Mouse (Mus musculus): Measurements from ENCODE around the gene 1700067K01Rik. TPM values are rescaled to one million over a fixed set of nuclear protein-coding genes. Genes with fewer than 3 reads are reported as not detected.

Gene 1700067K01Rik
- total and polyA plus RNA-seq, 3 experiments: 0.53 to 0.69 TPM; not detected in 1

GRCm38 (mm10) chr8:83974521-83974920 is 26.8 kb upstream of the 1700067K01Rik start:
- Histone ChIP-seq H3K79me2 (ENCODE audit: control insufficient read depth, insufficient read depth, low read length, poor library complexity) (peaks cover 8% of the 10 kb centered on the region), H3K9ac (ENCODE audit: control insufficient read depth, low read depth, low read length, poor library complexity, severe bottlenecking) (no peak overlapping the region), H3K4me1 (ENCODE audit: control insufficient read depth in 1 of 2, insufficient read depth in 2 of 2, low read length in 2 of 2) (peaks cover 2 to 9% of the 10 kb centered on the region in 2 experiments; a peak in 2 of 4 replicates), H3K36me3 (ENCODE audit: control insufficient read depth in 1 of 2, insufficient read depth in 2 of 2, low read length in 2 of 2) (no peaks in the 10 kb centered on the region; a peak in 2 of 4 replicates), H3K27ac (ENCODE audit: control insufficient read depth, low read depth, low read length) (no peak overlapping the region), H3K9me3 (replicated peaks; ENCODE audit: insufficient read depth, low read length) (no peaks in the 10 kb centered on the region), H3K4me3 (ENCODE audit: control insufficient read depth in 1 of 2, insufficient read depth in 1 of 2, low read depth in 2 of 2, low read length in 2 of 2) (no peak overlapping the region), H3K27me3 (ENCODE audit: control insufficient read depth in 1 of 2, insufficient read depth in 2 of 2, low read length in 2 of 2) (no peaks in the 10 kb centered on the region)
- no peak for DNase-seq (ENCODE audit: low read depth, low spot score)
- TF ChIP-seq USF2 (IDR thresholded peaks at IDR 0.05; ENCODE audit: borderline replicate concordance in 1 of 2, insufficient read depth in 1 of 2, low read depth in 1 of 2, low read length in 2 of 2): no peak
- TF ChIP-seq POLR2AphosphoS5 (IDR thresholded peaks at IDR 0.05; ENCODE audit: borderline replicate concordance, low read depth, low read length): no peak
- no peak for TF ChIP-seq E2F4 (IDR thresholded peaks at IDR 0.05; ENCODE audit: borderline replicate concordance, low read depth, low read length)
- no peak for TF ChIP-seq TCF12 (IDR thresholded peaks at IDR 0.05; ENCODE audit: low read depth, low read length)
- no peak for TF ChIP-seq ETS1 (IDR thresholded peaks at IDR 0.05; ENCODE audit: low read depth, low read length)
- no peak for TF ChIP-seq USF1 (IDR thresholded peaks at IDR 0.05; ENCODE audit: low read depth, low read length)
- TF ChIP-seq SMC3 (IDR thresholded peaks at IDR 0.05; ENCODE audit: low read depth, low read length): no peak
- TF ChIP-seq MYC (IDR thresholded peaks at IDR 0.05; ENCODE audit: low read depth, low read length): no peak
- no peak for TF ChIP-seq MAZ (IDR thresholded peaks at IDR 0.05; ENCODE audit: low read depth, low read length)
- no peak for TF ChIP-seq MEF2A (IDR thresholded peaks at IDR 0.05; ENCODE audit: extremely low read depth, insufficient replicate concordance, low read depth, low read length, poor library complexity, severe bottlenecking)
- TF ChIP-seq POLR2AphosphoS2 (IDR thresholded peaks at IDR 0.05; ENCODE audit: low read length): no peak
- no peak for TF ChIP-seq NELFE (IDR thresholded peaks at IDR 0.05; ENCODE audit: low read depth, low read length)

GRCm38 (mm10) chr8:83976101-83976630 is 25.1 kb upstream of the 1700067K01Rik start:
- Histone ChIP-seq H3K36me3 (ENCODE audit: control insufficient read depth in 1 of 2, insufficient read depth in 2 of 2, low read length in 2 of 2) (no peaks in the 10 kb centered on the region; a peak in 1 of 4 replicates), H3K9ac (ENCODE audit: control insufficient read depth, low read depth, low read length, poor library complexity, severe bottlenecking) (no peak overlapping the region), H3K4me3 (ENCODE audit: control insufficient read depth in 1 of 2, insufficient read depth in 1 of 2, low read depth in 2 of 2, low read length in 2 of 2) (no peak overlapping the region), H3K9me3 (replicated peaks; ENCODE audit: insufficient read depth, low read length) (no peaks in the 10 kb centered on the region), H3K27me3 (ENCODE audit: control insufficient read depth in 1 of 2, insufficient read depth in 2 of 2, low read length in 2 of 2) (no peaks in the 10 kb centered on the region), H3K4me1 (ENCODE audit: control insufficient read depth in 1 of 2, insufficient read depth in 2 of 2, low read length in 2 of 2) (peaks cover 2 to 9% of the 10 kb centered on the region in 2 experiments; a peak in 2 of 4 replicates), H3K27ac (ENCODE audit: control insufficient read depth, low read depth, low read length) (no peak overlapping the region), H3K79me2 (ENCODE audit: control insufficient read depth, insufficient read depth, low read length, poor library complexity) (peaks cover 8% of the 10 kb centered on the region)
- DNase-seq (ENCODE audit: low read depth, low spot score): peak; percentile 32
- TF ChIP-seq CTCF (IDR thresholded peaks at IDR 0.05 in 2 of 3, conservative IDR thresholded peaks at IDR 0.05 in 1 of 3; ENCODE audit: control insufficient read depth in 1 of 3, insufficient read depth in 1 of 3, low read depth in 2 of 3, low read length in 3 of 3, poor library complexity in 1 of 3, severe bottlenecking in 1 of 3) (peak; percentile 41 to 53 (median 44)), GABPA (IDR thresholded peaks at IDR 0.05; ENCODE audit: low read depth, low read length) (no peak), UBTF (IDR thresholded peaks at IDR 0.05; ENCODE audit: borderline replicate concordance, insufficient read depth, low read depth, low read length) (no peak), RAD21 (IDR thresholded peaks at IDR 0.05; ENCODE audit: low read depth, low read length) (peak; percentile 22)
